Comparison of ENCODE assay signal across 9 mouse cellular contexts in genomic region chr2:136886846-136887245, GRCm38 (mm10). TPM values are rescaled to one million over a fixed set of nuclear protein-coding genes. Genes with fewer than 3 reads are reported as not detected.
DNase-seq lines count a peak whose midpoint lies in the region; ATAC-seq and TF ChIP-seq lines count a peak whose summit lies in the region.
"Had no signal": no experiment of that assay in that cellular context is flagged by ENCODE, and none has a peak within 500 bp of the region (broad histone marks: within the 10 kb centered on the region; RNA-seq: fewer than 3 reads in every experiment).

No protein-coding gene starts in this region.

- intact Hi-C loops in left cerebral cortex, postnatal 14 days (cut with DNase I), result loop anchor here (5.0 to 10.0 kb wide), 3 partner anchors 112 to 742 kb away; no protein-coding TSS in a partner anchor

- peak; percentile 64 for TF ChIP-seq CTCF in forebrain, postnatal 0 days (IDR thresholded peaks at IDR 0.05; ENCODE audit: low read depth)

- H3K4me2 ChIP-seq in forebrain, postnatal 0 days (ENCODE audit: low read depth), result no peak overlapping the region
- H3K4me2 ChIP-seq in forebrain, embryonic 15.5 days (replicated peaks), result no peak overlapping the region
- H3K4me2 ChIP-seq in liver, embryonic 11.5 days, result no peak overlapping the region
- H3K4me2 ChIP-seq in intestine, embryonic 15.5 days (replicated peaks), result no peak overlapping the region
- H3K4me2 ChIP-seq: limb, embryonic 13.5 days had no signal

- no peak overlapping the region for H3K4me3 ChIP-seq in forebrain, postnatal 0 days (ENCODE audit: low read depth, low read length)
- no peak overlapping the region for H3K4me3 ChIP-seq in forebrain, embryonic 15.5 days
- H3K4me3 ChIP-seq in liver, embryonic 11.5 days (ENCODE audit: low read depth, low read length), result no peak overlapping the region
- H3K4me3 ChIP-seq in intestine, embryonic 15.5 days (replicated peaks), result no peak overlapping the region
- H3K4me3 ChIP-seq: limb, embryonic 13.5 days had no signal

- no peaks in the 10 kb centered on the region for H3K9me3 ChIP-seq in forebrain, postnatal 0 days (ENCODE audit: low read length)
- H3K9me3 ChIP-seq in forebrain, embryonic 15.5 days, result no peaks in the 10 kb centered on the region
- no peaks in the 10 kb centered on the region for H3K9me3 ChIP-seq in liver, embryonic 11.5 days (ENCODE audit: control insufficient read depth, low read length)
- H3K9me3 ChIP-seq in intestine, embryonic 15.5 days, result no peaks in the 10 kb centered on the region
- H3K9me3 ChIP-seq: limb, embryonic 13.5 days had no signal

- no peaks in the 10 kb centered on the region for H3K4me1 ChIP-seq in forebrain, postnatal 0 days (ENCODE audit: insufficient read depth)
- H3K4me1 ChIP-seq in forebrain, embryonic 15.5 days, result peaks cover 10% of the 10 kb centered on the region; the same call in 1 of the 2 replicates
- H3K4me1 ChIP-seq in liver, embryonic 11.5 days (replicated peaks; ENCODE audit: control insufficient read depth, insufficient read depth, low read length), result 0 out of 2 replicates have a peak, but pooled peaks cover 4% of the 10 kb centered on the region
- no peaks in the 10 kb centered on the region; the same call in 1 of the 2 replicates for H3K4me1 ChIP-seq in intestine, embryonic 15.5 days (replicated peaks)

- peak; percentile 78 for DNase-seq in forebrain, postnatal 0 days
- DNase-seq in liver, result peak; percentile 10
- no peak for DNase-seq in liver, embryonic 11.5 days (ENCODE audit: low spot score)
- DNase-seq in adipocyte (ENCODE audit: low spot score), result peak; percentile 79
- DNase-seq in left cerebral cortex, postnatal 14 days (ENCODE audit: low spot score in 2 of 2), result peak; percentile 62 to 69
- DNase-seq in c-Kit-positive CD71-positive TER-119-positive erythroid progenitor cells, embryonic 14.5 days (ENCODE audit: low spot score), result no peak

- H3K27me3 ChIP-seq in forebrain, postnatal 0 days (ENCODE audit: insufficient read depth, low read length), result no peaks in the 10 kb centered on the region
- H3K27me3 ChIP-seq in forebrain, embryonic 15.5 days, result no peaks in the 10 kb centered on the region
- no peaks in the 10 kb centered on the region for H3K27me3 ChIP-seq in liver, embryonic 11.5 days (replicated peaks; ENCODE audit: control insufficient read depth, insufficient read depth, low read length)
- H3K27me3 ChIP-seq in intestine, embryonic 15.5 days (replicated peaks), result no peaks in the 10 kb centered on the region
- H3K27me3 ChIP-seq: limb, embryonic 13.5 days had no signal

- no peak overlapping the region for H3K9ac ChIP-seq in forebrain, postnatal 0 days
- no peak overlapping the region for H3K9ac ChIP-seq in forebrain, embryonic 15.5 days (replicated peaks)
- no peak overlapping the region for H3K9ac ChIP-seq in liver, embryonic 11.5 days (ENCODE audit: low read depth, low read length)
- H3K9ac ChIP-seq in intestine, embryonic 15.5 days, result no peak overlapping the region
- H3K9ac ChIP-seq: limb, embryonic 13.5 days had no signal

- WGBS in forebrain, postnatal 0 days, result 47% methylated on average over 4 of the region's 4 CpGs
- WGBS in forebrain, embryonic 15.5 days, result 55% methylated on average over 4 of the region's 4 CpGs
- WGBS in liver, embryonic 11.5 days, result 72% methylated on average over 4 of the region's 4 CpGs
- 58% methylated on average over 4 of the region's 4 CpGs for whole genome bisulfite sequencing in intestine, embryonic 15.5 days

- no peak overlapping the region for H3K27ac ChIP-seq in forebrain, postnatal 0 days (ENCODE audit: low read depth, low read length)
- H3K27ac ChIP-seq in forebrain, embryonic 15.5 days (replicated peaks), result no peak overlapping the region
- H3K27ac ChIP-seq in liver, embryonic 11.5 days (ENCODE audit: low read depth, low read length), result no peak overlapping the region
- no peak overlapping the region for H3K27ac ChIP-seq in intestine, embryonic 15.5 days
- H3K27ac ChIP-seq: limb, embryonic 13.5 days had no signal

- no peak for ATAC-seq in forebrain, postnatal 0 days
- ATAC-seq in forebrain, embryonic 15.5 days (replicated peaks), result no peak
- ATAC-seq in liver, embryonic 11.5 days (replicated peaks; ENCODE audit: low FRiP score), result no peak
- no peak for ATAC-seq in intestine, embryonic 15.5 days

- H3K36me3 ChIP-seq in forebrain, postnatal 0 days (ENCODE audit: insufficient read depth), result peaks cover 18% of the 10 kb centered on the region
- peaks cover 20% of the 10 kb centered on the region for H3K36me3 ChIP-seq in forebrain, embryonic 15.5 days
- H3K36me3 ChIP-seq in liver, embryonic 11.5 days (ENCODE audit: control insufficient read depth, insufficient read depth, low read length), result peaks cover 7% of the 10 kb centered on the region
- peaks cover 1% of the 10 kb centered on the region; the same call in 1 of the 2 replicates for H3K36me3 ChIP-seq in intestine, embryonic 15.5 days

RNA-seq across cellular contexts. Expression of gene AL731706.2, which starts 1.4 kb away (rescaled TPM):
- total RNA-seq in forebrain, postnatal 0 days (2014; rRNA removed), result not detected in 2 replicates
- polyA plus RNA-seq in forebrain, postnatal 0 days (2015; fragmentation: Nextera tagmentation; extraction: Ambion mirVana), result 8.4 and 16.0 TPM in 2 replicates
- polyA plus RNA-seq in forebrain, embryonic 15.5 days (2015; fragmentation: Nextera tagmentation; extraction: Ambion mirVana), result 18.7 and 24.9 TPM in 2 replicates
- 16.8 and 24.9 TPM in 2 replicates for polyA plus RNA-seq in liver, embryonic 11.5 days (2014; fragmentation: Nextera tagmentation; extraction: Ambion mirVana)
- total RNA-seq in left cerebral cortex, postnatal 14 days (2021), result 10 to 100 TPM; 20.5 to 31.5 TPM
- polyA plus RNA-seq in intestine, embryonic 15.5 days (2015; fragmentation: Nextera tagmentation; extraction: Ambion mirVana), result 49.3 and 58.5 TPM in 2 replicates

RNA-seq across cellular contexts. Expression of gene Slx4ip, which starts 4.2 kb away (rescaled TPM):
- 8.5 and 13.6 TPM in 2 replicates for total RNA-seq in forebrain, postnatal 0 days (2014; rRNA removed)
- 5.1 and 8.1 TPM in 2 replicates for polyA plus RNA-seq in forebrain, postnatal 0 days (2015; fragmentation: Nextera tagmentation; extraction: Ambion mirVana)
- polyA plus RNA-seq in forebrain, embryonic 15.5 days (2015; fragmentation: Nextera tagmentation; extraction: Ambion mirVana), result 12.9 and 13.6 TPM in 2 replicates
- polyA plus RNA-seq in liver, embryonic 11.5 days (2014; fragmentation: Nextera tagmentation; extraction: Ambion mirVana), result 4.2 and 5.0 TPM in 2 replicates
- 1 to 10 TPM; 9.1 to 9.4 TPM for total RNA-seq in left cerebral cortex, postnatal 14 days (2021)
- polyA plus RNA-seq in intestine, embryonic 15.5 days (2015; fragmentation: Nextera tagmentation; extraction: Ambion mirVana), result 5.3 and 6.7 TPM in 2 replicates

RNA-seq across cellular contexts. Expression of gene AL731706.1, which starts 4.3 kb away (rescaled TPM):
- total RNA-seq in forebrain, postnatal 0 days (2014; rRNA removed), result 4.0 and 12.3 TPM in 2 replicates
- polyA plus RNA-seq in forebrain, postnatal 0 days (2015; fragmentation: Nextera tagmentation; extraction: Ambion mirVana), result 17.6 and 19.3 TPM in 2 replicates
- polyA plus RNA-seq in forebrain, embryonic 15.5 days (2015; fragmentation: Nextera tagmentation; extraction: Ambion mirVana), result 23.8 and 25.2 TPM in 2 replicates
- 24.0 and 24.2 TPM in 2 replicates for polyA plus RNA-seq in liver, embryonic 11.5 days (2014; fragmentation: Nextera tagmentation; extraction: Ambion mirVana)
- total RNA-seq in left cerebral cortex, postnatal 14 days (2021), result 10 to 100 TPM; 20.5 to 22.8 TPM
- 42.5 and 45.6 TPM in 2 replicates for polyA plus RNA-seq in intestine, embryonic 15.5 days (2015; fragmentation: Nextera tagmentation; extraction: Ambion mirVana)

RNA-seq across cellular contexts. Expression of gene Mkks, which starts 4.3 kb away (rescaled TPM):
- 11.9 and 14.3 TPM in 2 replicates for total RNA-seq in forebrain, postnatal 0 days (2014; rRNA removed)
- polyA plus RNA-seq in forebrain, postnatal 0 days (2015; fragmentation: Nextera tagmentation; extraction: Ambion mirVana), result 6.4 and 10.3 TPM in 2 replicates
- 11.4 and 13.3 TPM in 2 replicates for polyA plus RNA-seq in forebrain, embryonic 15.5 days (2015; fragmentation: Nextera tagmentation; extraction: Ambion mirVana)
- polyA plus RNA-seq in liver, embryonic 11.5 days (2014; fragmentation: Nextera tagmentation; extraction: Ambion mirVana), result 13.0 and 14.9 TPM in 2 replicates
- 10 to 100 TPM; 21.0 to 31.6 TPM for total RNA-seq in left cerebral cortex, postnatal 14 days (2021)
- polyA plus RNA-seq in intestine, embryonic 15.5 days (2015; fragmentation: Nextera tagmentation; extraction: Ambion mirVana), result 15.7 and 18.5 TPM in 2 replicates

Comparison
In these comparisons a context has a peak if more than half of its experiments do, and no peak if none do; other contexts are left out.
1. DNase-seq: peak in forebrain, postnatal 0 days (single experiment), liver (single experiment), adipocyte (single experiment) and left cerebral cortex, postnatal 14 days (2 of 2); none in liver, embryonic 11.5 days (single experiment) and c-Kit-positive CD71-positive TER-119-positive erythroid progenitor cells, embryonic 14.5 days (single experiment).